Mouse (Mus musculus) ES-Bruce4 (cell line): ENCODE results near the gene H2-Aa.

Source experiments
- CTCF ChIP-seq: IDR thresholded peaks from one replicate; pipeline ENCODE4 v1.8.1; 2011; ENCODE audit warnings: low read depth, low read length
- EP300 ChIP-seq: IDR thresholded peaks from 2 replicates; pipeline ENCODE4 v1.6.1; 2011; ENCODE audit warnings: low read depth, low read length; ENCODE audit not compliant: insufficient read depth
- POLR2A ChIP-seq: IDR thresholded peaks from one replicate; pipeline ENCODE4 v1.8.1; 2011; ENCODE audit warnings: low read length; ENCODE audit not compliant: insufficient read depth

DNA sequence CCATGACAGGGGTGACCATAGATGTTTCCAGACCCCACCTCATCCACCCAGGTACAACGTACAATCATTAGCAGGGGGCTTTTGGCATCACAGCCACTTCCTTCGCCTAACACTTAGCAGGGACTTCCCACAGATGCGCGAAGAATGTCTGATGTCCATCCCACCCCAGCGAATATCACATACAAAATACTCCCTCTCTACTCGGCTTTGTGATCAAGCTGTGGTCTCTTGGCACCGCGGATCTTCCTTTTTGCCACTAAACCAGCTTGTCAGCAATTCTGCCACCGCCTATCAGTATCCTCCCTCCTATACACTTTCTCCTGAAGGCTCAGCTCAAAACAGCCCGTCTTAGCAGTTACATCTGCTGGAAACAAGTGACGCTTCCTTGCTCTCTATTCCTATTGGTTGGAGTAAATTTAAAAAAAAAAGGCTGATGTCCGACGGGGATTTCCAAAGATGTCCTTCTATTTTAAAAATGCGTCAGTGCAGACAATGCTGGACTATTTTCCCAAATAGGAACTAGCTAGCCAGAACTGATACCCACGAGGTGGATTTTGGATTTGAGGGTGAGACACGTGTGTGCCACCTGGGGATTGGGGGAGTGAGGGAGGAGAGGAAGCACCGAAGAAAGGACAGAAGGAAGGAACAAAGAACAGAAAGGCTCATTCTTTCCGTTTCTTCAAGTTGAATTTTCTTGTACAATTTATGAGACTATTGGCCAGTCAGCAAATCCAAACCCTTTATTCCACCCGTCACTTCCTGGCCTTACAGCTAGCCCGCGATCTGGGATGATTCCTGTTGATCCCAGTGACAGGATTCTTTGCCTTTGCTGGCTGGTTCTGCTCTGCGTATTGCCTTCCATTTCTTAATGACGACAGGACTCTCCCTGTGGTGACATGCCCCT, 8.5 kb upstream of the H2-Aa start:
- TF ChIP-seq POLR2A (no peak), CTCF (no peak), EP300 (no peak)
